Mouse (Mus musculus) megakaryocyte-erythroid progenitor cell, adult 5-6 weeks (primary cell): ENCODE measurements around the gene Sox8. TPM values are rescaled to one million over a fixed set of nuclear protein-coding genes. Genes with fewer than 3 reads are reported as not detected.

Source experiments
- ATAC-seq: replicated peaks from 2 replicates; pipeline ENCODE4 v1.8.0; 2016; ENCODE audit warnings: mild to moderate bottlenecking, inconsistent platforms; ENCODE audit not compliant: severe bottlenecking, poor library complexity, low FRiP score, low TSS enrichment
- total RNA-seq, 2 experiments: library from RNA; stranded (forward) in 1 of 2; stranded (reverse) in 1 of 2; fragments of 200-1000, 215-1000 nt in 1 of 2; fragments of >200 nt in 1 of 2; fragmentation: Nextera tagmentation in 1 of 2; gene quantifications; 2 replicates each; pipeline ENCODE4 v1.2.3; 2014 to 2017

The Sox8 gene
- total RNA-seq (2014; fragmentation: Nextera tagmentation) (not detected in 2 replicates), total RNA-seq (2017) (not detected in 2 replicates)

- peak; percentile 58 for ATAC-seq
Measured at GRCm38 (mm10) chr17:25570648-25571452, at the start of gene Sox8. Gene Sox8, minus strand, starts transcription at chr17:25570686.

- ATAC-seq, result no peak
Measured at GRCm38 (mm10) chr17:25618508-25619056, 48.1 kb upstream of the Sox8 start.

- ATAC-seq, result no peak
Measured at GRCm38 (mm10) chr17:25614723-25615510, 44.4 kb upstream of the Sox8 start.

GRCm38 (mm10) chr17:25613323-25613722, 42.8 kb upstream of the Sox8 start:
- ATAC-seq, result no peak

- no peak for ATAC-seq
Measured at GRCm38 (mm10) chr17:25612537-25612936, 42.1 kb upstream of the Sox8 start.

GRCm38 (mm10) chr17:25610151-25610550, 39.7 kb upstream of the Sox8 start:
- ATAC-seq, result 0 out of 2 replicates have a peak, but pooled peaks have one; percentile 30

- no peak for ATAC-seq
Measured at GRCm38 (mm10) chr17:25609506-25609828, 39.0 kb upstream of the Sox8 start.

- no peak for ATAC-seq
Measured at GRCm38 (mm10) chr17:25608821-25609505, 38.5 kb upstream of the Sox8 start.

- ATAC-seq, result no peak
Measured at GRCm38 (mm10) chr17:25608137-25608785, 37.8 kb upstream of the Sox8 start.

GRCm38 (mm10) chr17:25604234-25604633, 33.7 kb upstream of the Sox8 start:
- ATAC-seq, result no peak

GRCm38 (mm10) chr17:25602366-25602765, 31.9 kb upstream of the Sox8 start:
- ATAC-seq, result no peak

GRCm38 (mm10) chr17:25597537-25597936, 27.1 kb upstream of the Sox8 start:
- ATAC-seq, result no peak

- peak; percentile 47; the same call in 1 of the 2 replicates for ATAC-seq
Measured at GRCm38 (mm10) chr17:25595495-25595894, 25.0 kb upstream of the Sox8 start.

GRCm38 (mm10) chr17:25593411-25594261, 23.1 kb upstream of the Sox8 start:
- no peak for ATAC-seq

- no peak for ATAC-seq
Measured at GRCm38 (mm10) chr17:25592336-25592735, 21.9 kb upstream of the Sox8 start.

- ATAC-seq, result no peak
Measured at GRCm38 (mm10) chr17:25590985-25591384, 20.5 kb upstream of the Sox8 start.

- no peak for ATAC-seq
Measured at GRCm38 (mm10) chr17:25590068-25590467, 19.6 kb upstream of the Sox8 start.

GRCm38 (mm10) chr17:25584646-25585045, 14.2 kb upstream of the Sox8 start:
- no peak for ATAC-seq
